Comparison of ENCODE assay signal across 29 mouse cellular contexts in genomic region chr6:37900221-37900620, GRCm38 (mm10). TPM values are rescaled to one million over a fixed set of nuclear protein-coding genes. Genes with fewer than 3 reads are reported as not detected.
DNase-seq lines count a peak whose midpoint lies in the region; ATAC-seq and TF ChIP-seq lines count a peak whose summit lies in the region.
"Had no signal": no experiment of that assay in that cellular context is flagged by ENCODE, and none has a peak within 500 bp of the region (broad histone marks: within the 10 kb centered on the region; RNA-seq: fewer than 3 reads in every experiment).

No protein-coding gene starts in this region.

- TF ChIP-seq CTCF in intestine, postnatal 0 days (IDR thresholded peaks at IDR 0.05; ENCODE audit: low read depth) = no peak
- TF ChIP-seq CTCF in testis, adult 2 months (IDR thresholded peaks at IDR 0.05; ENCODE audit: control insufficient read depth, insufficient read depth, insufficient replicate concordance, low read depth, low read length) = no peak
- no peak for TF ChIP-seq CTCF in stomach, postnatal 0 days (IDR thresholded peaks at IDR 0.05; ENCODE audit: low read depth)

- H3K36me3 ChIP-seq in intestine, postnatal 0 days (ENCODE audit: control insufficient read depth, insufficient read depth) = no peaks in the 10 kb centered on the region; the same call in 1 of the 2 replicates
- no peaks in the 10 kb centered on the region for H3K36me3 ChIP-seq in intestine, embryonic 15.5 days
- H3K36me3 ChIP-seq in testis, adult 2 months (ENCODE audit: control insufficient read depth, insufficient read depth, low read length) = peaks cover 2% of the 10 kb centered on the region; the same call in 1 of the 2 replicates
- H3K36me3 ChIP-seq in stomach, postnatal 0 days (ENCODE audit: control insufficient read depth, insufficient read depth, low read length) = peaks cover 3% of the 10 kb centered on the region; the same call in 1 of the 2 replicates

- no peak for DNase-seq in testis, postnatal 14 days (ENCODE audit: low spot score)
- DNase-seq in stomach, postnatal 0 days (ENCODE audit: low spot score) = no peak
- DNase-seq in ovary, postnatal 10 days (ENCODE audit: low spot score) = no peak
- DNase-seq: adrenal gland, adult 8-10 months; adrenal gland, postnatal 25 days; cerebellum, adult 11-12 months; cerebellum, adult 8-10 months; cerebellum, postnatal 10 days; cerebellum, postnatal 36 days; embryo, embryonic 11 days; forebrain, postnatal 0 days; gastrocnemius, adult 2 months; gastrocnemius, postnatal 25 days; heart, adult 18-20 months; heart, postnatal 10 days; heart, postnatal 36 days had no signal

- no peak overlapping the region for H3K9ac ChIP-seq in intestine, postnatal 0 days (ENCODE audit: low read depth, low read length)
- no peak overlapping the region for H3K9ac ChIP-seq in intestine, embryonic 15.5 days
- no peak overlapping the region for H3K9ac ChIP-seq in stomach, postnatal 0 days (ENCODE audit: low read length)
- H3K9ac ChIP-seq: embryonic facial prominence, embryonic 13.5 days; forebrain, embryonic 12.5 days; forebrain, postnatal 0 days; heart, embryonic 12.5 days; heart, embryonic 15.5 days; hindbrain, embryonic 13.5 days had no signal

- TF ChIP-seq POLR2A in testis, adult 2 months (IDR thresholded peaks at IDR 0.05; ENCODE audit: control insufficient read depth, low read depth, low read length) = no peak

- 0 out of 2 replicates have a peak, but pooled peaks have one; percentile 8 for ATAC-seq in intestine, postnatal 0 days
- no peak for ATAC-seq in intestine, embryonic 15.5 days
- peak; percentile 72 for ATAC-seq in stomach, postnatal 0 days (ENCODE audit: low FRiP score, low TSS enrichment)
- ATAC-seq: activated CD4-positive, CD25-positive, alpha-beta regulatory T cell, adult 4 months; forebrain, postnatal 0 days; hindbrain, embryonic 16.5 days had no signal

- WGBS in intestine, postnatal 0 days = 67% methylated on average over 2 of the region's 2 CpGs
- WGBS in intestine, embryonic 15.5 days = 88% methylated on average over 2 of the region's 2 CpGs
- 93% methylated on average over 2 of the region's 2 CpGs for WGBS in stomach, postnatal 0 days

- H3K4me2 ChIP-seq in intestine, postnatal 0 days (replicated peaks; ENCODE audit: low read depth) = no peak overlapping the region
- H3K4me2 ChIP-seq in intestine, embryonic 15.5 days (replicated peaks) = no peak overlapping the region
- no peak overlapping the region for H3K4me2 ChIP-seq in stomach, postnatal 0 days (replicated peaks; ENCODE audit: low read depth)
- H3K4me2 ChIP-seq: embryonic facial prominence, embryonic 13.5 days; forebrain, embryonic 12.5 days; heart, embryonic 12.5 days; heart, embryonic 15.5 days; hindbrain, embryonic 13.5 days had no signal

- no peaks in the 10 kb centered on the region for H3K9me3 ChIP-seq in intestine, postnatal 0 days (ENCODE audit: control insufficient read depth)
- H3K9me3 ChIP-seq in intestine, embryonic 15.5 days = no peaks in the 10 kb centered on the region
- H3K9me3 ChIP-seq in stomach, postnatal 0 days (ENCODE audit: control insufficient read depth, low read length) = no peaks in the 10 kb centered on the region
- H3K9me3 ChIP-seq: embryonic facial prominence, embryonic 10.5 days; embryonic facial prominence, embryonic 13.5 days; forebrain, embryonic 12.5 days; heart, embryonic 12.5 days; heart, embryonic 15.5 days; hindbrain, embryonic 13.5 days had no signal

- no peaks in the 10 kb centered on the region for H3K27me3 ChIP-seq in intestine, postnatal 0 days (replicated peaks; ENCODE audit: control insufficient read depth, insufficient read depth, low read length)
- no peaks in the 10 kb centered on the region for H3K27me3 ChIP-seq in intestine, embryonic 15.5 days (replicated peaks)
- no peaks in the 10 kb centered on the region for H3K27me3 ChIP-seq in testis, adult 2 months (ENCODE audit: control insufficient read depth, insufficient read depth, low read length)
- H3K27me3 ChIP-seq in stomach, postnatal 0 days (ENCODE audit: control insufficient read depth, insufficient read depth, low read length) = no peaks in the 10 kb centered on the region
- H3K27me3 ChIP-seq: embryonic facial prominence, embryonic 13.5 days; forebrain, embryonic 12.5 days; heart, embryonic 12.5 days; heart, embryonic 15.5 days; hindbrain, embryonic 13.5 days had no signal

- H3K4me1 ChIP-seq in intestine, postnatal 0 days (replicated peaks; ENCODE audit: control insufficient read depth, insufficient read depth, low read length) = peaks cover 7% of the 10 kb centered on the region; the same call in 1 of the 2 replicates
- H3K4me1 ChIP-seq in intestine, embryonic 15.5 days (replicated peaks) = peaks cover 7% of the 10 kb centered on the region; the same call in 1 of the 2 replicates
- H3K4me1 ChIP-seq in testis, adult 2 months (ENCODE audit: control insufficient read depth, insufficient read depth, low read length) = no peaks in the 10 kb centered on the region; the same call in 1 of the 2 replicates
- H3K4me1 ChIP-seq in stomach, postnatal 0 days (replicated peaks; ENCODE audit: control insufficient read depth, insufficient read depth) = no peaks in the 10 kb centered on the region
- H3K4me1 ChIP-seq: embryonic facial prominence, embryonic 10.5 days had no signal

- TF ChIP-seq EP300 in stomach, postnatal 0 days (optimal IDR thresholded peaks at IDR 0.05) = no peak

- no peak overlapping the region for H3K27ac ChIP-seq in intestine, postnatal 0 days (ENCODE audit: low read depth, low read length)
- no peak overlapping the region for H3K27ac ChIP-seq in intestine, embryonic 15.5 days
- H3K27ac ChIP-seq in testis, adult 2 months (ENCODE audit: control insufficient read depth, insufficient read depth, low read depth, low read length) = peak overlapping the region; percentile 91
- no peak overlapping the region for H3K27ac ChIP-seq in stomach, postnatal 0 days (replicated peaks)
- H3K27ac ChIP-seq: embryonic facial prominence, embryonic 10.5 days; embryonic facial prominence, embryonic 13.5 days; forebrain, embryonic 12.5 days; gastrocnemius, adult 2 months; heart, embryonic 15.5 days; hindbrain, embryonic 10.5 days; hindbrain, embryonic 13.5 days had no signal

- H3K4me3 ChIP-seq in intestine, postnatal 0 days (ENCODE audit: low read depth, low read length) = no peak overlapping the region
- no peak overlapping the region for H3K4me3 ChIP-seq in intestine, embryonic 15.5 days (replicated peaks)
- H3K4me3 ChIP-seq in testis, adult 2 months (ENCODE audit: control insufficient read depth, low read depth, low read length) = peak overlapping the region; percentile 89
- H3K4me3 ChIP-seq in stomach, postnatal 0 days (ENCODE audit: low read depth, low read length) = no peak overlapping the region
- H3K4me3 ChIP-seq: embryonic facial prominence, embryonic 10.5 days; embryonic facial prominence, embryonic 13.5 days; erythroblast, embryonic 14.5 days; forebrain, embryonic 12.5 days; gastrocnemius, adult 2 months; heart, embryonic 12.5 days; heart, embryonic 15.5 days; hindbrain, embryonic 10.5 days; hindbrain, embryonic 13.5 days had no signal

RNA-seq across cellular contexts. Expression of gene Trim24, which starts 29.6 kb away (rescaled TPM):
- 5.3 and 6.1 TPM in 2 replicates for polyA plus RNA-seq in intestine, postnatal 0 days (2015; fragmentation: Nextera tagmentation; extraction: Ambion mirVana)
- 9.0 and 9.3 TPM in 2 replicates for polyA plus RNA-seq in intestine, embryonic 15.5 days (2015; fragmentation: Nextera tagmentation; extraction: Ambion mirVana)
- 74.9 and 82.5 TPM in 2 replicates for polyA plus RNA-seq in testis, adult 2 months (2012; rRNA removed)
- polyA plus RNA-seq in stomach, postnatal 0 days (2015; fragmentation: Nextera tagmentation; extraction: Ambion mirVana) = 5.6 and 6.4 TPM in 2 replicates
